Mouse (Mus musculus): ENCODE results near the gene Platr17.
A peak's percentile ranks its signal among the peaks of the same experiment; 100 is the strongest.
"Not testable (repeated sequence)": the region's sequence is repeated elsewhere in the genome, so short reads cannot be mapped to it uniquely, and the experiment has no call there.

Gene Platr17

DNA sequence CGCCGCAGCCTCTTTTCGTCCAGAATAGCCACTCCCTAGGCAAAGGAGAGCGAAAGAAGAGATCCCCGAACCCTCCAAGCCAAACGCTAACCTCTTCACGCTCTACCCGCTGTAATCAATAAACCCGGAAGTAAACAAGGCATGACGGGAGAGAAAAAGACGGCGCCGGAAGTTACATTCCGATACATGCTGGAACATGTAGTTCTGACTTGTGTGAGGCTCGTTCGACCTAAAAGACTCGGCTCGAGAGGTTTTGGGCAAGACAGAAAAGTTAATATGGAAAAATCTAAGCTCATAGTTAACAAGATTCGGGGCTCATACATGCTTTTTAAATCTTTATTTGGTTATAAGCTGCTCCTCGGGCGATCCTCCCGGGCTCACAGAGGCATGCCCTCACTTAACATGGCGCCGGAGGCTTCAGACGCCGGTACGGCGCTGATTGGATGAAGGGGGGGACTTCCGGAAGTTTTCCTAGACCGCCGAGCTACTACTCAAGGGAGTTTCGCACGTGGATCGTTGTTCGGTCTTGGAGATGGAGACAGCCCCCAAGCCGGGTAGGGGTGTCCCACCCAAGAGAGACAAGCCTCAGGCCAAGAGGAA is 35.4 kb downstream of the Platr17 start, which contains the start of the genes Pfdn6 and Wdr46:
Gene Pfdn6, minus strand, starts transcription at position 138 of the 600 bp plus-strand sequence.
Gene Wdr46, plus strand, starts transcription at position 455 of the 600 bp plus-strand sequence.
- peak; percentile 90 for DNase-seq (ENCODE audit: low read depth, low spot score)

DNA sequence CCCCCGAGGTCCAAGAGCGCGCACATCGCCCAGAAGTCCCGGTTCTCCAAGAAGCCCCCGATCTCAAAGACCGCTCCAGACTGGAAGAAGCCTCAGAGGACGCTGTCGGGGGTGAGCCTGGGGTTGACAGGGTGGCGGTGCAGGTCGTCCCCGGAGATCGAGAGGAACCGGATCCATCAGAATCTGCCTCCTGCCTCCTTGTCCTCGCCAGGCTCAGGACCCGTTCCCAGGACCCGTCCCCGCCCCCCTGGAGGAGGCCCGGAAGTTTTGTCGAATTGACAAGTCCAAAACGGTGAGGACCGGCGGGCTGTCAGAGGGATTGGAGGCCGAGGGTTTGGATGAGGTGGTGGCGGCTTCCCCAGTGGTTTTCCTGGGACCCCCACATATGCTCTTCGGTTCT is 36.0 kb downstream of the Platr17 start:
- DNase-seq (ENCODE audit: low read depth, low spot score): no peak

GRCm38 (mm10) chr17:33941381-33941780 is 36.4 kb downstream of the Platr17 start:
- DNase-seq (ENCODE audit: low read depth, low spot score): no peak

DNA sequence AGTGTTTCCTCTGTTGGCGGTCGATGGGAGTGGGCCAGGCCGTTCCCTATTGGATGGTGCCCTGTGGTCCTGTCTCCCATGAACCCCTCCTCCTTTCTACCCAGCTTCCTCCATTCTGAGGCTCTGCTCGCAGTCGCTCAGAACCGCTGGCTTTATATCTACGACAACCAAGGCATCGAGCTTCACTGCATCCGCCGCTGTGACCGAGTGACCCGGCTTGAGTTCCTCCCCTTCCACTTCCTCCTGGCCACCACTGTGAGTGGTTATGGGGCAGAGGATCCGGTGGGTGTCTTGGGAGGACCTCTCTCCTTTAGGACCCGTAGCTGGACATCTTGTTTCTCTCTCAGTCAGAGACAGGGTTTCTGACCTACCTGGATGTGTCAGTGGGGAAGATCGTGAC is 38.5 kb downstream of the Platr17 start:
- no peak for DNase-seq (ENCODE audit: low read depth, low spot score)

- no peak for DNase-seq (ENCODE audit: low read depth, low spot score)
Observed at GRCm38 (mm10) chr17:33947430-33948089, 42.6 kb downstream of the Platr17 start.

- no peak for DNase-seq (ENCODE audit: low read depth, low spot score)
Observed at GRCm38 (mm10) chr17:33948090-33948904, 43.4 kb downstream of the Platr17 start.

- no peak for DNase-seq (ENCODE audit: low read depth, low spot score)
Observed at GRCm38 (mm10) chr17:33948905-33949537, 44.1 kb downstream of the Platr17 start.

DNA sequence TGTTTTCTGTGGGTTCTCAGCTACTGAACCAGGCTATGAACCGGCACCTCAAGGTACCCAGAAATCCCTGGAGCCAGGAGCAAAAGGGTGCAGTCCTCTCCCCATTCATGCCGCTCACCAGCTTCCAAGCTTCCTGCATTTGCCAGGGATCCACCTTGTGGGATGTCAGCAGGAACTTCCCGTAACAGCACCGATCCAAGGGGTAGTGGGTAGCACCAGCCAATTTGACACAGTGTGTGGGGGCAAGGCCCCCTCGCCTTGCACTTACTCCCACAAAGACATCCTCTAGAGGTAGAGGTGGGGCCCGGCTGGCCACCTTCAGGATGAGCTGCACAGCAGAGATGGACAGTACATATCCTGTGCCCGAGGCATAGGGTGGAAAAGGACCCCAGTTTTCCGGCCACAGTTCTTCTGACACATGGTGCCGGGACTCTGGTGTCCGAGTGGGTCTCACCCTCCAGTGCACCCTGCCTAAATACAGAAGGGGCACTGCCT is 45.2 kb downstream of the Platr17 start:
- DNase-seq (ENCODE audit: low read depth, low spot score): no peak

GRCm38 (mm10) chr17:33951021-33951946 is 46.3 kb downstream of the Platr17 start, which contains the start of gene B3galt4:
B3galt4 (minus strand) TSS chr17:33951488.
- peak; percentile 80 for DNase-seq (ENCODE audit: low read depth, low spot score)

GRCm38 (mm10) chr17:33952015-33952414 is 47.1 kb downstream of the Platr17 start:
- DNase-seq (ENCODE audit: low read depth, low spot score): not testable (repeated sequence)

DNA sequence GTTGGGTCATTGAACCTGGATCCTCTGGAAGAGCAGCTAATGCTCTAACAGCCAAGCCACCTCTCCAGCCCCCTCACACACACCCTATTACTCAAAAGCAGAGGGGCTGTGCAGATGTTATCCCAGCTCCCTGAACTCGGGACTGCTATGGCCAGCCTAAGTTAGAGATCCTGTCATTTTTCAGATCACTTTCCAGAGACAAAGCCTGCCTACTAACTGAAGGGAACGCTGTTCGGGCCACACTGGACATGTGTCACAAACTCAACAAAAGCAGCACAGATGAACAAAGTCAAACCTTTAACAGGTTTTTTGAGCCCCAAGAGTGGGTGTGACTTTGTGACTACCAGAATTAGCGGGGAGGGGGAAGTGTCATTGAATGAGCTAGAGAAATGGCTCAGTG is 47.9 kb downstream of the Platr17 start:
- DNase-seq (ENCODE audit: low read depth, low spot score): no peak

- no peak for DNase-seq (ENCODE audit: low read depth, low spot score)
Observed at GRCm38 (mm10) chr17:33953310-33953709, 48.4 kb downstream of the Platr17 start.

- DNase-seq (ENCODE audit: low read depth, low spot score): no peak
Observed at GRCm38 (mm10) chr17:33953961-33954565, 49.1 kb downstream of the Platr17 start.

DNA sequence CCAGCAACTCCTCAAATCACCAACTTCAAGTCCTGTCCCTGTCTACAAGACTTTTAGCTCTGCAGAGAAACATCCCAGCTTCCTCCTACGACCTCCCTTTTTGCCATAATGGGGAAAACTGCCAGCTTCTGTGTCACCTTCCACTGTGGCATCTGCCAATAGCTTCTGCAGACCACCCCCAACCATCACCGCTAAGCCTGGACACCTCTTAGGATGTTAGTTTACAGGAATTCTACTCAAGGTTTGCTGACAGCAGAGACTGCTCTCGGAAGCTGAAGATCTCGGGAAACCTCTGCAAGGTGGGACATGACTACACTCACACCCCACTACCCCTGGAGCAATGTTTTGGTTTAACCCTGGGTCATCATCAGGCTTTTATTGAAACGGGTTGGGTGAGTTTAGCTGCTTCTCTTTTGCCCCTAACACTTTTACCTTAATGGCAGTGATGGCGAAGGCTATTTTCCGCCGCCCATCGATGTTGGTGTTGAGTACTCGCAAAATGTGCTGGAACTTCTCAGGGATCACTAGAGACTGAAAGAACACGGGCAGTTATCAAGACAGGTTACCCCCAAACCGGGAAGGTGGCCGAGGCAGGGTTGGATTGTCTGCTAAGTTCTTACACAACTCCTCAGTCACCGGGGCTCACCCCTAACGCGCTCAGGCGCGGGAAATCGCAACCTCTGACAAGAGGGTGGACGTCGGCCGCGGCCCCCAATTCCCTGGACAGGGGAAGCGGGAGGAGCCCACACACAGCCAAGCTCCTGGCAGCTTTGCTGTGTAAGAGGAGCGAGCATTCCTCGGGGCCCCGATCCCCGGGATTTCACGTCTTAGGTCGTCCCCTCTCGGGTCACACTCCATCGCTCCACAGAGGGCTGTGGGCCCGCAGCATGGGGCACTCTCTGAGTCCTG is 50.0 kb downstream of the Platr17 start:
- no peak for DNase-seq (ENCODE audit: low read depth, low spot score)

GRCm38 (mm10) chr17:33955555-33956214 is 50.8 kb downstream of the Platr17 start, which contains the start of the genes Vps52 and Rps18:
Vps52 (plus strand) TSS chr17:33955812.
Rps18 (minus strand) TSS chr17:33956001.
- peak; percentile 96 for DNase-seq (ENCODE audit: low read depth, low spot score)

Measured in brain, embryonic 18.5 days (tissue).